In the genomic region with DNA sequence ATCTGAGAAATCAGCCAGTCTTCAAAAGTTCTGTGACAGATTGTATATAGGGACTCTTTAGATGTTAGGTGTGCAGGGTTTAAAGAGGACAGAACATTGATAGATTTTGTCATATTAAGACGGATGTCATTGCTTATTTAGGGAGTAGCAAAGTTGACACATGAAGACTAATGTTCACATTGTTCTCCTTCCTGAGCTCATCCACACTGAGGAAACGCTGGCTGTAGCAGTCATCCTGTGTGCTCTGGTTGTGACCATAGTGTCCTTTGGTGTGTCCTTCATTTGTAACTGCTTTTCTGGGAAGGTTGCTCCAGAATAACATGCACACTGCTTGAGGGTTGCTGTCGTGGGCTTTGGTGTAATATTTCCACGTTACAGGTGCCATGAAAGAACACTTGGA, we compare ENCODE assay signal across 21 mouse cellular contexts.
DNase-seq lines count a peak whose midpoint lies in the region; ATAC-seq lines count a peak whose summit lies in the region.
"Had no signal": no experiment of that assay in that cellular context is flagged by ENCODE, and none has a peak within 500 bp of the region (broad histone marks: within the 10 kb centered on the region; RNA-seq: fewer than 3 reads in every experiment).

No protein-coding gene starts in this region.

- H3K4me3 ChIP-seq in heart, embryonic 16.5 days (ENCODE audit: low read length), result no peak overlapping the region
- H3K4me3 ChIP-seq: embryonic facial prominence, embryonic 15.5 days; erythroblast, embryonic 14.5 days; forebrain, embryonic 10.5 days; gastrocnemius, adult 2 months; heart, embryonic 13.5 days; hindbrain, embryonic 10.5 days had no signal

- DNase-seq in heart, postnatal 25 days (ENCODE audit: low spot score), result no peak
- peak; percentile 23 for DNase-seq in kidney, postnatal 14 days
- DNase-seq in kidney, postnatal 25 days, result no peak
- peak; percentile 17 for DNase-seq in lung, postnatal 10 days
- DNase-seq in lung, postnatal 4 days, result no peak
- DNase-seq in lung, postnatal 36 days, result peak; percentile 46
- DNase-seq: adrenal gland, postnatal 10 days; cerebellum, adult 11 months; cerebellum, adult 8-10 months; cerebellum, postnatal 14 days; embryo, embryonic 11 days; gastrocnemius, adult 2 months; gastrocnemius, postnatal 25 days; heart, postnatal 14 days had no signal

- H3K27ac ChIP-seq in heart, embryonic 16.5 days (ENCODE audit: low read length), result 0 out of 2 replicates have a peak overlapping the region, but pooled peaks have one; percentile 37
- H3K27ac ChIP-seq: embryonic facial prominence, embryonic 15.5 days; forebrain, embryonic 10.5 days; gastrocnemius, adult 2 months; heart, embryonic 13.5 days; hindbrain, embryonic 10.5 days had no signal

- intact Hi-C loops in heart, postnatal 25 days (cut with DNase I), result no loop called here

- ATAC-seq in heart, embryonic 16.5 days (replicated peaks; ENCODE audit: extremely low read depth, insufficient read depth, low FRiP score), result no peak
- ATAC-seq: forebrain, embryonic 14.5 days had no signal

- H3K9ac ChIP-seq in heart, embryonic 16.5 days (ENCODE audit: low read length), result no peak overlapping the region
- H3K9ac ChIP-seq: embryonic facial prominence, embryonic 15.5 days; heart, embryonic 13.5 days had no signal

- H3K36me3 ChIP-seq in heart, embryonic 16.5 days (ENCODE audit: control insufficient read depth, insufficient read depth), result peaks cover 9% of the 10 kb centered on the region; the same call in 1 of the 2 replicates

- WGBS in heart, embryonic 16.5 days, result 69% methylated on average over 4 of the region's 4 CpGs

- no peaks in the 10 kb centered on the region for H3K4me1 ChIP-seq in heart, embryonic 16.5 days (ENCODE audit: control insufficient read depth, insufficient read depth, low read length)
- H3K4me1 ChIP-seq: embryonic facial prominence, embryonic 15.5 days; forebrain, embryonic 10.5 days; heart, embryonic 13.5 days; hindbrain, embryonic 10.5 days had no signal

- no peaks in the 10 kb centered on the region for H3K9me3 ChIP-seq in heart, embryonic 16.5 days (replicated peaks; ENCODE audit: control insufficient read depth, low read length)
- H3K9me3 ChIP-seq: embryonic facial prominence, embryonic 15.5 days; forebrain, embryonic 10.5 days; heart, embryonic 13.5 days; hindbrain, embryonic 10.5 days had no signal

- H3K4me2 ChIP-seq in heart, embryonic 16.5 days (ENCODE audit: low read depth, low read length), result no peak overlapping the region
- H3K4me2 ChIP-seq: embryonic facial prominence, embryonic 15.5 days; heart, embryonic 13.5 days had no signal

- H3K27me3 ChIP-seq in heart, embryonic 16.5 days (ENCODE audit: control insufficient read depth, insufficient read depth, low read length), result no peaks in the 10 kb centered on the region
- H3K27me3 ChIP-seq: embryonic facial prominence, embryonic 15.5 days; heart, embryonic 13.5 days had no signal

Comparison
In these comparisons a context has a peak if more than half of its experiments do, and no peak if none do; other contexts are left out.
1. DNase-seq: peak in kidney, postnatal 14 days (single experiment), lung, postnatal 10 days (single experiment) and lung, postnatal 36 days (single experiment); none in heart, postnatal 25 days (single experiment), kidney, postnatal 25 days (0 of 2) and lung, postnatal 4 days (0 of 2).